Mouse (Mus musculus) intestine, embryonic 14.5 days (tissue): ENCODE results near the gene Specc1. TPM values are rescaled to one million over a fixed set of nuclear protein-coding genes. Genes with fewer than 3 reads are reported as not detected.
A peak's percentile ranks its signal among the peaks of the same experiment; 100 is the strongest.

Experiments used
- ATAC-seq: fragments of 200-750 bp; cut with Nextera tagmentation; replicated peaks from 2 replicates; pipeline ENCODE4 v1.8.0; 2017; ENCODE audit warnings: low read depth, moderate number of reproducible peaks, moderate TSS enrichment, moderate library complexity; ENCODE audit not compliant: low FRiP score, low TSS enrichment
- DNase-seq: peaks from one replicate; pipeline ENCODE4 v3.0.0-alpha.2; 2018; ENCODE audit warnings: low spot score
- H3K27ac ChIP-seq: fragments of 300-500 bp; sonication (generic); 2 replicates; pipeline ENCODE4 v1.5.1; 2014; ENCODE audit warnings: low read depth, mild to moderate bottlenecking, control low read depth
- H3K27me3 ChIP-seq: fragments of 300-500 bp; sonication (generic); replicated peaks from 2 replicates; pipeline ENCODE4 v1.6.1; 2014; ENCODE audit warnings: low read length, control low read depth; ENCODE audit not compliant: control insufficient read depth, insufficient read depth
- H3K36me3 ChIP-seq: fragments of 300-500 bp; sonication (generic); 2 replicates; pipeline ENCODE4 v1.6.1; 2014; ENCODE audit warnings: low read length, control low read depth; ENCODE audit not compliant: control insufficient read depth, insufficient read depth
- H3K4me1 ChIP-seq: fragments of 300-500 bp; sonication (generic); replicated peaks from 2 replicates; pipeline ENCODE4 v1.6.1; 2014; ENCODE audit warnings: low read length, control low read depth, mixed read lengths; ENCODE audit not compliant: control insufficient read depth, insufficient read depth
- H3K4me2 ChIP-seq: fragments of 300-500 bp; sonication (generic); 2 replicates; pipeline ENCODE4 v1.6.1; 2014; ENCODE audit warnings: low read length
- H3K4me3 ChIP-seq: fragments of 300-500 bp; sonication (generic); 2 replicates; pipeline ENCODE4 v1.5.1; 2014; ENCODE audit warnings: low read depth, low read length, control low read depth, mixed read lengths
- H3K9ac ChIP-seq: fragments of 300-500 bp; sonication (generic); 2 replicates; pipeline ENCODE4 v1.6.1; 2014; ENCODE audit warnings: mild to moderate bottlenecking, low read length
- H3K9me3 ChIP-seq: fragments of 300-500 bp; sonication (generic); 2 replicates; pipeline ENCODE4 v1.6.1; 2016; ENCODE audit warnings: low read length, control low read depth; ENCODE audit not compliant: control insufficient read depth
- WGBS: fragments of 180-500 bp; shearing (Covaris S2); extraction: QIAGEN DNeasy Blood & Tissue Kit; methylation state at CpG from one replicate; pipeline ENCODE4 v1.1.7; 2014; 5-methylcytosine and 5-hydroxymethylcytosine counted together
- polyA plus RNA-seq: library from polyadenylated mRNA; unstranded; fragments of >200 nt; fragmentation: Nextera tagmentation; extraction: Ambion mirVana; gene quantifications from 2 replicates; pipeline ENCODE4 v1.2.1, GENCODE M21; 2014

Gene Specc1
- polyA plus RNA-seq, 1 experiment from 2014 or later = 10.5 TPM

- no peaks in the 10 kb centered on the region for H3K36me3 ChIP-seq
- no peak overlapping the region for H3K4me3 ChIP-seq
- no peak overlapping the region for H3K9ac ChIP-seq
- H3K4me2 ChIP-seq = no peak overlapping the region
- H3K9me3 ChIP-seq = no peaks in the 10 kb centered on the region
- no peaks in the 10 kb centered on the region for H3K27me3 ChIP-seq
- no peak overlapping the region for H3K27ac ChIP-seq
- H3K4me1 ChIP-seq = peaks cover 5% of the 10 kb centered on the region
- ATAC-seq (no peak), DNase-seq (no peak)
- 80% methylated on average over 3 of the region's 3 CpGs for WGBS
Observed at GRCm38 (mm10) chr11:62088651-62089050, 132.1 kb downstream of the Specc1 start.

GRCm38 (mm10) chr11:62090321-62090720 is 133.8 kb downstream of the Specc1 start:
- Histone ChIP-seq H3K9ac (no peak overlapping the region), H3K36me3 (no peaks in the 10 kb centered on the region), H3K9me3 (no peaks in the 10 kb centered on the region), H3K4me2 (no peak overlapping the region), H3K27me3 (no peaks in the 10 kb centered on the region), H3K27ac (no peak overlapping the region), H3K4me1 (peaks cover 5% of the 10 kb centered on the region), H3K4me3 (no peak overlapping the region)
- DNase-seq = no peak
- WGBS = 57% methylated on average over 6 of the region's 6 CpGs
- ATAC-seq = no peak

DNA sequence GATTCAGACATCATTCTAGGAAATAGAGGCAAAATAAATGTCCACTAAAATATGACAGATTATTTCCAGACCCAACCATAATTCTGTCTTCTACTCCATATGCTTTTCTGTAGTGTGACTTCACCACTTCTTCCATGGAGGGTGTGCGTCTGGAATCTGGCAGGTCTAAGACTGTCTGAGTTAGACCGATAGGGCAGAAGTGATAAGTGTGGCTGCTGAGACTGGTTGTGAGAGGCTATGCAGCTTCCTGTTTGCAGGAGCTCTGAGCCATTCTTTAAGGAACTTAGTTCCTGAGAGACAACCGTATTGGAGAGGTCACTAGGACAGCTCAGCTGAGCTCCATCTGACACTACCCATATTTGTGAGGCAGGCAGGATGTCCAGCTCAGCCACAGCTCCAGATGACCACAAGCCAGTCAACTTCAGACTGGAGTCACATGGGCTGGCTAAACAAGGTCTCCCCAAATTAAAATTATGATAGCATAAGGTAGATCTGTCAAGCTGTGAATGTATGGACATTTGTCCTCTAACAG is 146.9 kb downstream of the Specc1 start:
- no peak overlapping the region for H3K4me2 ChIP-seq
- no peak for ATAC-seq
- H3K4me1 ChIP-seq = no peaks in the 10 kb centered on the region
- H3K27me3 ChIP-seq = no peaks in the 10 kb centered on the region
- 39% methylated on average over 3 of the region's 3 CpGs for WGBS
- H3K9me3 ChIP-seq = no peaks in the 10 kb centered on the region
- no peak overlapping the region for H3K9ac ChIP-seq
- no peak for DNase-seq
- no peak overlapping the region for H3K4me3 ChIP-seq
- H3K36me3 ChIP-seq = no peaks in the 10 kb centered on the region
- H3K27ac ChIP-seq = no peak overlapping the region

GRCm38 (mm10) chr11:62106401-62106871 is 149.9 kb downstream of the Specc1 start:
- Histone ChIP-seq H3K27ac (no peak overlapping the region), H3K4me1 (no peaks in the 10 kb centered on the region), H3K27me3 (no peaks in the 10 kb centered on the region), H3K4me3 (no peak overlapping the region), H3K9ac (no peak overlapping the region), H3K9me3 (no peaks in the 10 kb centered on the region), H3K36me3 (no peaks in the 10 kb centered on the region), H3K4me2 (no peak overlapping the region)
- no peak for DNase-seq
- WGBS = 86% methylated on average over 1 of the region's 1 CpGs
- peak; percentile 60; the same call in 1 of the 2 replicates for ATAC-seq

DNA sequence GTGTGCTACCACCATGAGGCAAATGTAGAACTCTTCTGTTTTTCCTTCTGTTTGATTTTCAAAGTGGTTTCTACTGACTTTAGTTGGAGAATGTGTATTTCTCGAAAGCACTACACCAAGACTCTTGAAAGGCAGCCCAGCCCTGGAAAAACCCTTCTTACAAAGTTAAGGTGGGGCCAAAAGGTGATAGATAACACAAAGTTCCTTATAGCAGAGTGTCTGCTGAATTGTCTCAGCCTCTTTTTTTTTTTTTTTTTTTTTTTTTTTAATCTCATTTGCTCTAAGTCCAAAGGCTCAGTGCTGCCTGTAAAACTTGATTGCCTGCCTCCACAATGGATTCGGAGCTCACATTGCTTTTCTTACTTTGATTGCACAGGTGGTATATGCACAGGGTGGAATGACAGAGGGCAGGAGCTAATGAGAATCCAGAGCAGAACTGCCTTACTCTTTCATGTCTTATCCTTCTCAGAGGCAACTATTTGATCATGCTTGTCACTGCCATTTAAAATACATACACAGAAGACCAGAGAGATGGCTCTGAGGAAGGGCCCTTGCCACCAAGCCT is 150.8 kb downstream of the Specc1 start:
- Histone ChIP-seq H3K4me2 (no peak overlapping the region), H3K27ac (no peak overlapping the region)

DNA sequence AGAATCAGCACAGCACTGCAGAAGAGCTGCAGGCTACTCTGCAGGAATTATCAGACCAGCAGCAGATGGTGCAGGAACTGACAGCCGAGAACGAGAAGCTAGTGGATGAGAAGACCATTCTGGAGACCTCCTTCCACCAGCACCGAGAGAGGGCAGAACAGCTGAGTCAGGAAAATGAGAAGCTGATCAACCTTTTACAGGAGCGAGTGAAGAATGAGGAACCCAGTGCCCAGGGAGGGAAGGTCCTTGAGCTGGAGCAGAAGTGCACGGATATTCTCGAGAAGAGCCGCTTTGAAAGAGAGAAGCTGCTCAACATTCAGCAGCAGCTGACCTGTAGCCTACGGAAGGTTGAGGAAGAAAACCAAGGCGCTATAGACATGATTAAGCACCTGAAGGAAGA is 162.0 kb downstream of the Specc1 start:
- DNase-seq (no peak), ATAC-seq (no peak)
- no peaks in the 10 kb centered on the region for H3K36me3 ChIP-seq
- 82% methylated on average over 9 of the region's 9 CpGs for WGBS
- no peak overlapping the region for H3K4me3 ChIP-seq
- H3K4me2 ChIP-seq = no peak overlapping the region
- H3K27me3 ChIP-seq = no peaks in the 10 kb centered on the region
- no peaks in the 10 kb centered on the region for H3K9me3 ChIP-seq
- no peaks in the 10 kb centered on the region for H3K4me1 ChIP-seq
- H3K27ac ChIP-seq = no peak overlapping the region
- H3K9ac ChIP-seq = no peak overlapping the region

More for the DNA sequence above, 150.8 kb downstream of the Specc1 start:
- DNase-seq (no peak), ATAC-seq (no peak)
- 82% methylated on average over 2 of the region's 2 CpGs for WGBS
- no peak overlapping the region for H3K9ac ChIP-seq
- H3K4me3 ChIP-seq = no peak overlapping the region
- no peaks in the 10 kb centered on the region for H3K27me3 ChIP-seq
- H3K4me1 ChIP-seq = no peaks in the 10 kb centered on the region
- no peaks in the 10 kb centered on the region for H3K36me3 ChIP-seq
- no peaks in the 10 kb centered on the region for H3K9me3 ChIP-seq

GRCm38 (mm10) chr11:62119871-62120270 is 163.3 kb downstream of the Specc1 start:
- no peak overlapping the region for H3K9ac ChIP-seq
- no peaks in the 10 kb centered on the region for H3K27me3 ChIP-seq
- H3K27ac ChIP-seq = no peak overlapping the region
- DNase-seq (no peak), ATAC-seq (no peak)
- no peaks in the 10 kb centered on the region for H3K9me3 ChIP-seq
- H3K36me3 ChIP-seq = no peaks in the 10 kb centered on the region
- H3K4me3 ChIP-seq = no peak overlapping the region
- H3K4me2 ChIP-seq = no peak overlapping the region
- H3K4me1 ChIP-seq = no peaks in the 10 kb centered on the region
- 47% methylated on average over 3 of the region's 3 CpGs for WGBS

GRCm38 (mm10) chr11:62121365-62121764 is 164.8 kb downstream of the Specc1 start:
- no peak overlapping the region for H3K4me3 ChIP-seq
- DNase-seq = no peak
- no peaks in the 10 kb centered on the region for H3K36me3 ChIP-seq
- H3K9me3 ChIP-seq = no peaks in the 10 kb centered on the region
- WGBS = 59% methylated on average over 5 of the region's 5 CpGs
- H3K4me1 ChIP-seq = no peaks in the 10 kb centered on the region
- no peak for ATAC-seq
- H3K9ac ChIP-seq = no peak overlapping the region
- no peak overlapping the region for H3K27ac ChIP-seq
- H3K27me3 ChIP-seq = no peaks in the 10 kb centered on the region
- H3K4me2 ChIP-seq = no peak overlapping the region

DNA sequence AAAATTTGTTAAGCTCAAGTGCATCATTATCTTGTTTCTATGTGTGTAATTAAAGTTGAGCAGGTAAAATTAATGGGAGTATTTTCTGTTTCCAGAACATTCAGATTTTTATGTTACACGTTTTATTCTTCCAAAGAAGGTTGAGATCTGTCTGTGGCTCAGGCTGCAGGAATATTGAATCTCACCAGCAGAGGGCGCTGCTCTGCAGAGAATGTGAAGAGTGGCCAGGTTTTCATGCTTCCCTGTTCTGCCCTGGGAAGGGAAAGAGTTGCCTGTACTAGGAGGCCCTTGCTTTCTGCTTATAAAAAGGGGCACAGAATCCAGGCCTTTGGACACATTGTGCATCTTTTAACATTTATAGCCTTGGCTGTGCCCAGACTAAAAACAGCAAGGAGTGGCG is 171.1 kb downstream of the Specc1 start:
- ATAC-seq = peak; percentile 76; the same call in 1 of the 2 replicates
- no peak overlapping the region for H3K4me3 ChIP-seq
- peak; percentile 98 for DNase-seq
- no peaks in the 10 kb centered on the region for H3K9me3 ChIP-seq
- no peak overlapping the region for H3K27ac ChIP-seq
- H3K27me3 ChIP-seq = no peaks in the 10 kb centered on the region
- no peaks in the 10 kb centered on the region for H3K4me1 ChIP-seq
- no peaks in the 10 kb centered on the region for H3K36me3 ChIP-seq
- 40% methylated on average over 3 of the region's 3 CpGs for WGBS
- no peak overlapping the region for H3K4me2 ChIP-seq
- H3K9ac ChIP-seq = no peak overlapping the region
